Mouse (Mus musculus): ENCODE measurements around the gene Lsm12. TPM values are rescaled to one million over a fixed set of nuclear protein-coding genes. Genes with fewer than 3 reads are reported as not detected.

The Lsm12 gene
- polyA plus RNA-seq, 1 experiment from 2014 or later: 78.7 TPM

DNA sequence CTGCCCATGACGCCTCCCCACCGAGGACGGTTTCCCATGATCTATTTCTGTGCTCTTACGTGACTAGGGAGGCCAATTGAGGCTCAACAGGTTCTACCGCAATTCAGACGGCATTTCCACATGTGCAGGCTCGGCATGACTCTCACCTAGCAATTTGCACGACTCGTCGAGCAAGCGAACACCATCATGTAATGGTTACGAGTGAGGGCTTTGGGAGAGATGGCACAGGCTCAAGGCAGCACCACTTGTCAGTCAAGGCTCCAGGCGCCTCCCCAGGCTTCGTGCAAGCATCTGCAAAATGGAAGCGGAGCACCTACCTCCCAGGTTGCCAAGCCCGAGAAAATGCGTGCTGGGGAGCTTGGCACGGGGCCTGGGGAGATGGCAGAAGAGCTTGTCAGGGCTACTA lies 26.8 kb upstream of the Lsm12 start:
- ATAC-seq (replicated peaks; ENCODE audit: low FRiP score) (no peak), DNase-seq (ENCODE audit: low spot score) (peak; percentile 50)
- no peak overlapping the region for H3K9ac ChIP-seq (ENCODE audit: low read length)
- no peak overlapping the region for H3K27ac ChIP-seq (ENCODE audit: low read depth, low read length)
- WGBS: 82% methylated on average over 18 of the region's 18 CpGs
- H3K4me2 ChIP-seq (ENCODE audit: low read depth, low read length, severe bottlenecking): no peak overlapping the region
- peaks cover 12% of the 10 kb centered on the region; the same call in 1 of the 2 replicates for H3K4me1 ChIP-seq (replicated peaks; ENCODE audit: control insufficient read depth, insufficient read depth, low read length)
- no peaks in the 10 kb centered on the region for H3K9me3 ChIP-seq (ENCODE audit: control insufficient read depth, low read length)
- H3K36me3 ChIP-seq (ENCODE audit: control insufficient read depth, insufficient read depth, low read length): no peaks in the 10 kb centered on the region
- no peak overlapping the region for H3K4me3 ChIP-seq (ENCODE audit: low read depth, low read length)
- no peaks in the 10 kb centered on the region for H3K27me3 ChIP-seq (ENCODE audit: control insufficient read depth, insufficient read depth, low read length)

DNA sequence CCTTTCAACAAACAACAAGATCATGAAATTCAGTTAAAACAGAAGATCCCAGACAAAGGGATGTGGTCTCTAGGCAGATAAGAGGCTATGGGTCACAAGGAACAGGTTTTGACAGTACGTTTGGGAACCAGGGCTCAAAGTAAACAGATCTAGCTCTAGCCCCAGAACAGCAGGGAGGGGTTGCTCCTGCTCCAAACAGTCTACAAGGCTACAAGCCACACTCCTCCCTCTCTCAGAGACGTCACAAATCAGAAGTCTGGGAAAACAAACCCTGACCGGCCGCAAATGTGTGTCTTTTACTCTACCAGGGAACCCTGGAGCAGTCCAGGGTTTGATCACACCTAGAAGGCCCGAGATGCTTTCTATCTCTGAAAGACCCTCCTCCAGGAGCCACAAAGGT lies 25.9 kb upstream of the Lsm12 start:
- no peak for ATAC-seq (replicated peaks; ENCODE audit: low FRiP score)
- H3K9me3 ChIP-seq (ENCODE audit: control insufficient read depth, low read length): no peaks in the 10 kb centered on the region
- no peak overlapping the region for H3K9ac ChIP-seq (ENCODE audit: low read length)
- H3K36me3 ChIP-seq (ENCODE audit: control insufficient read depth, insufficient read depth, low read length): no peaks in the 10 kb centered on the region; the same call in 1 of the 2 replicates
- peak; percentile 36 for DNase-seq (ENCODE audit: low spot score)
- H3K4me2 ChIP-seq (ENCODE audit: low read depth, low read length, severe bottlenecking): no peak overlapping the region
- peaks cover 12% of the 10 kb centered on the region; the same call in 1 of the 2 replicates for H3K4me1 ChIP-seq (replicated peaks; ENCODE audit: control insufficient read depth, insufficient read depth, low read length)
- no peaks in the 10 kb centered on the region for H3K27me3 ChIP-seq (ENCODE audit: control insufficient read depth, insufficient read depth, low read length)
- 71% methylated on average over 5 of the region's 5 CpGs for WGBS
- no peak overlapping the region for H3K4me3 ChIP-seq (ENCODE audit: low read depth, low read length)
- no peak overlapping the region for H3K27ac ChIP-seq (ENCODE audit: low read depth, low read length)

DNA sequence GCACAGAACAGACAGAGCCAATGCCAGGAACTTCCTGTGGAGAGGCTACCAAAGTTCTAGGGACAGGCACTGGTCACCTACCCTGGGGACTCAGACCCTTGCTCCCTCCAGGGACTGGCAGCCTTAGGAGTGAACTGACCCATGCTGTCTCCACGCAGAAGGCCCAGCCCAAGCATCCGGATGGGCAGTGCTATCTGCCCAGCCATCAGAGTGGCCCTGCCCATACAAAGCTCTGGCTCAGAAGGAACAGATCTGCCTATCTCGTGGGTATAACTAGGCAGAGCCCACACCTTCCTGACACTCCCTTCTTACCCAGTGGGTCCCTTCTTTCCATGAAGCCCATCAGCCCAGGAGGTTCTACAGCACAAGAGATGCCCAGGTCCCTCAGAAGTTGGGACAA lies 25.1 kb upstream of the Lsm12 start:
- Histone ChIP-seq H3K27ac (ENCODE audit: low read depth, low read length) (no peak overlapping the region), H3K9ac (ENCODE audit: low read length) (no peak overlapping the region), H3K4me1 (replicated peaks; ENCODE audit: control insufficient read depth, insufficient read depth, low read length) (peaks cover 12% of the 10 kb centered on the region; the same call in 1 of the 2 replicates)

DNA sequence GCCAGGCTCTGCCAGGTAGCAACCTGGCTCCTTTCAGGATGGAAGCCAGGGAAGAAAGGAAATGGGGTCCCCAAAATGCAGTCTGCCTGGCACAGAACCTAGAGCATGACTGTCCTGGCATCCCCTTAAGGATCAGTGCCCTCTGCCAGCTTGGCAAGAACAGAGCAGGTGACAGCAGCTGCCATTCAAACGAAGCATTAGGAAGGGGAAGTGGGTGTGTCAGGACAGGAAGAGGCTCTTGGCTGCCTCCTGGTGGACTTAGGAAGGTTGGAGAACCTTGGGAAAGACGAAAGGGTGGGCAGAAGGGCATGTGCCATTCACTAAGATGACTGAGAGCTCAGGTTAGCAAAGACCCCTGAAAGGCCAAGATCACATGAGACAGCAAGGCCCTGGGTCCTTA lies 24.6 kb upstream of the Lsm12 start:
- H3K9me3 ChIP-seq (ENCODE audit: control insufficient read depth, low read length): no peaks in the 10 kb centered on the region
- 14% methylated on average over 2 of the region's 2 CpGs for WGBS
- no peaks in the 10 kb centered on the region for H3K27me3 ChIP-seq (ENCODE audit: control insufficient read depth, insufficient read depth, low read length)
- H3K4me1 ChIP-seq (replicated peaks; ENCODE audit: control insufficient read depth, insufficient read depth, low read length): peaks cover 12% of the 10 kb centered on the region; the same call in 1 of the 2 replicates
- no peak for ATAC-seq (replicated peaks; ENCODE audit: low FRiP score)
- no peak overlapping the region for H3K4me2 ChIP-seq (ENCODE audit: low read depth, low read length, severe bottlenecking)
- DNase-seq (ENCODE audit: low spot score): peak; percentile 52
- no peaks in the 10 kb centered on the region; the same call in 1 of the 2 replicates for H3K36me3 ChIP-seq (ENCODE audit: control insufficient read depth, insufficient read depth, low read length)
- H3K27ac ChIP-seq (ENCODE audit: low read depth, low read length): no peak overlapping the region
- no peak overlapping the region for H3K4me3 ChIP-seq (ENCODE audit: low read depth, low read length)
- no peak overlapping the region for H3K9ac ChIP-seq (ENCODE audit: low read length)

More for the DNA sequence above, 25.1 kb upstream of the Lsm12 start:
- no peaks in the 10 kb centered on the region for H3K9me3 ChIP-seq (ENCODE audit: control insufficient read depth, low read length)
- H3K4me2 ChIP-seq (ENCODE audit: low read depth, low read length, severe bottlenecking): no peak overlapping the region
- 77% methylated on average over 3 of the region's 3 CpGs for WGBS
- ATAC-seq (replicated peaks; ENCODE audit: low FRiP score): no peak
- H3K36me3 ChIP-seq (ENCODE audit: control insufficient read depth, insufficient read depth, low read length): no peaks in the 10 kb centered on the region; the same call in 1 of the 2 replicates
- no peak overlapping the region for H3K4me3 ChIP-seq (ENCODE audit: low read depth, low read length)
- peak; percentile 41 for DNase-seq (ENCODE audit: low spot score)
- no peaks in the 10 kb centered on the region for H3K27me3 ChIP-seq (ENCODE audit: control insufficient read depth, insufficient read depth, low read length)

DNA sequence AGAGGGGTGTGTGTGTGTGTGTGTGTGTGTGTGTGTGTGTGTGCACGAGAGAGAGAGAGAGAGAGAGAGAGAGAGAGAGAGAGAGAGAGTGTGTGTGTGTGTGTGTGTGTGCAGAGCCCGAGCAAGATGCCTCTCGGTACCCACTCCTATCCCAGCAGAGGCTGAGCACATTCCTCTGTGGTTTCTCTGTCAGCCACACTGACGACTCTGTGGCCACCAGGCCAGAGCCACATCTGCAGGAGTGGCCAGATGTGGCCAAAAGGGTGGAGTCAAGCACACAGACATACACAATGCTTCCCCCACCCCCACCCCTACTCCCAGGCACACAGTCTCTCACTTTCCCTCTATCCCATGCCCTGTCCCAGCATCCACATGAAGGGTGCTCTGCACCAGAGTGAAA lies 23.8 kb upstream of the Lsm12 start:
- H3K4me2 ChIP-seq (ENCODE audit: low read depth, low read length, severe bottlenecking): no peak overlapping the region
- H3K9me3 ChIP-seq (ENCODE audit: control insufficient read depth, low read length): no peaks in the 10 kb centered on the region
- H3K27ac ChIP-seq (ENCODE audit: low read depth, low read length): no peak overlapping the region
- H3K4me3 ChIP-seq (ENCODE audit: low read depth, low read length): no peak overlapping the region
- DNase-seq (ENCODE audit: low spot score) (no peak), ATAC-seq (replicated peaks; ENCODE audit: low FRiP score) (no peak)
- H3K4me1 ChIP-seq (replicated peaks; ENCODE audit: control insufficient read depth, insufficient read depth, low read length): peaks cover 12% of the 10 kb centered on the region; the same call in 1 of the 2 replicates
- no peak overlapping the region for H3K9ac ChIP-seq (ENCODE audit: low read length)
- whole genome bisulfite sequencing: 46% methylated on average over 3 of the region's 4 CpGs
- no peaks in the 10 kb centered on the region for H3K27me3 ChIP-seq (ENCODE audit: control insufficient read depth, insufficient read depth, low read length)
- no peaks in the 10 kb centered on the region; the same call in 1 of the 2 replicates for H3K36me3 ChIP-seq (ENCODE audit: control insufficient read depth, insufficient read depth, low read length)

DNA sequence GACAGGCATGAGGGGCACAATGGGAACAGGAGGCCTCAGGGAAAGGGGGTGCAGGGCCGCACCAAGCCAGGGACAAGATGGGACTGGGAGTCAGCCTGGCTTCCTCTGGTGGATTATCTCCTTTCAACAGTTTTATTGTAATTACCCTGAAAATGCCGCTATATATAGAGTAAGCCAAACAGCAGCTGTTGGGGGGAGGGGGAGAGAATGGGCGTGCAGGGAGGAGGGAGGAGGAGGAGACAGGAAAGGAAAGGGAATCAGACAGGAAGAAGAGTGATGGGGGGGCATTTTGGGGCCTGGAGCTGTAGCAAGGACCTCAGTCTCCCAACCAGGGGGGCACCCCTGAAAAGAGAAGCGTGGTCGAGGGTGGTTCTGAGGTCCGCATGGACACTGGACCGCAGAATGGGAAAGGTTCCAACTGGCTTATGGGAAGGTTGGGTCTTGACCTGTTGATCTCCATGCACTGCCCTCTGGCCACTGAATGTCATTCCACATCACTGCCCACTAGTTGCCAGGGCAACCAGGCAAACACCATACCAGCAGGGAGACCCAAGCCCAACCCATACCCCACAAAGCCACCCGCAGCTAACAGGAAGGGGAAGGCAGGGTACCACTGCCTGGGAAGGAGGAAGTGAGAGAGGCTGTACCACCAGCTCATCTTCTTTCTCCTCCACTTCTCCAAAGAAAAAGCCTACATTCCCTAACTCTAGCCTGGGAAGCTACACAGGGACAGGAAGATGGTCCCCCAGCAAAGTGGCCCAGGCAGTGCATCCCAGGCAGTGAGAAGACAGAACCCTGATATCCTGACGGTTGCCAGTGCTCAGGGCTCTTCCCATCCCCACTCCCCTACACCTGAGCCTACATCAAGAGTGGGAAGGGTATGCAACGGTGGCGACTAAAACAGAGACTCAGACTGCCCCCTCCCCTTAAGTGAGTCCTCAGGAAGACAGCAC lies 23.0 kb upstream of the Lsm12 start:
- WGBS: 35% methylated on average over 11 of the region's 11 CpGs
- H3K4me1 ChIP-seq (replicated peaks; ENCODE audit: control insufficient read depth, insufficient read depth, low read length): peaks cover 12% of the 10 kb centered on the region; the same call in 1 of the 2 replicates
- H3K36me3 ChIP-seq (ENCODE audit: control insufficient read depth, insufficient read depth, low read length): no peaks in the 10 kb centered on the region; the same call in 1 of the 2 replicates
- ATAC-seq (replicated peaks; ENCODE audit: low FRiP score): no peak
- no peaks in the 10 kb centered on the region for H3K9me3 ChIP-seq (ENCODE audit: control insufficient read depth, low read length)
- no peak overlapping the region for H3K4me2 ChIP-seq (ENCODE audit: low read depth, low read length, severe bottlenecking)
- DNase-seq (ENCODE audit: low spot score): no peak
- H3K4me3 ChIP-seq (ENCODE audit: low read depth, low read length): no peak overlapping the region
- H3K27me3 ChIP-seq (ENCODE audit: control insufficient read depth, insufficient read depth, low read length): no peaks in the 10 kb centered on the region
- no peak overlapping the region; the same call in 1 of the 2 replicates for H3K9ac ChIP-seq (ENCODE audit: low read length)
- no peak overlapping the region for H3K27ac ChIP-seq (ENCODE audit: low read depth, low read length)

DNA sequence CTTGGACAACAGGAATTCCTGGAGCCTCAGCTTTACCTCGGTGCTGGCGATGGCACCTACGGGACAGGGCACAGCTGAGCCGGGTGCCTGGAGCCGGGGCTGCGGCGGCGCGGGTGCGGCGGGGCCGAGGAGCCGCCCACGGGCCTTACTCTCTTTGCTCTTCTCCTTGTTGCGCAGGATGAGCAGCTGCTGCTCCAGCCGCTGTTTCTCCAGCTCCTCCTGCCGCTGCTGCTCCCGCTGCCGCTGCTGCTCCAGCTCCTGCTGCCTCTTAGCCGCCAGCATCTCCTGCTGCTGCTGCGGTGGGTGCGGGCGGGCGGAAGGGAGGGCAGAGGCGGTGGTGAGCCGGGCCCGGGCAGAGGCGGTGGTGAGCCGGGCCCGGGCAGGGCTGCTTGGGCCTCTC lies 21.4 kb upstream of the Lsm12 start:
- Histone ChIP-seq H3K27me3 (ENCODE audit: control insufficient read depth, insufficient read depth, low read length) (no peaks in the 10 kb centered on the region), H3K4me1 (replicated peaks; ENCODE audit: control insufficient read depth, insufficient read depth, low read length) (peaks cover 11% of the 10 kb centered on the region; the same call in 1 of the 2 replicates), H3K9me3 (ENCODE audit: control insufficient read depth, low read length) (no peaks in the 10 kb centered on the region), H3K9ac (ENCODE audit: low read length) (no peak overlapping the region), H3K4me2 (ENCODE audit: low read depth, low read length, severe bottlenecking) (no peak overlapping the region), H3K27ac (ENCODE audit: low read depth, low read length) (no peak overlapping the region), H3K36me3 (ENCODE audit: control insufficient read depth, insufficient read depth, low read length) (no peaks in the 10 kb centered on the region; the same call in 1 of the 2 replicates), H3K4me3 (ENCODE audit: low read depth, low read length) (no peak overlapping the region)
- DNase-seq (ENCODE audit: low spot score) (peak; percentile 46), ATAC-seq (replicated peaks; ENCODE audit: low FRiP score) (no peak)
- WGBS: 66% methylated on average over 30 of the region's 30 CpGs

DNA sequence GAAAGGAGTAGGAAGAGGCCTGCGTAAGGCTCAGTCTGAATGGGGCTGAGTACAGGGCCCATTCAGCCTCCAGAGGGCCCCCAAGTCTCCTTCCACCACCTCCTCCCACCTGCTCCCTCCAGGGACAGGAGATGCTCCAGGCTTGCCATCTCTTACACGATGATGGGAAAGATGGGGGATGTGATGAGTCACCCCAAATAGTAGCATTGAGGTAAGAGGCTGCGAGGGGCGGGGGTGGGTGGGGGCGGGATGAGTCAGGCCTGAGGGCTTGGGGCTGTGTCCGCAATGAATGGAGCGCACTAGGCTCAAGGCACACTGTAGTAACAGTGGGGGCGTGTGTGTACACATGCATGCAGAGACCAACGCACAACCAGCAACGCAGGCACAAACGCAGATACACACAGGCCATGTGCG lies 16.3 kb upstream of the Lsm12 start:
- H3K4me3 ChIP-seq (ENCODE audit: low read depth, low read length): no peak overlapping the region
- H3K36me3 ChIP-seq (ENCODE audit: control insufficient read depth, insufficient read depth, low read length): no peaks in the 10 kb centered on the region; the same call in 1 of the 2 replicates
- no peak overlapping the region for H3K27ac ChIP-seq (ENCODE audit: low read depth, low read length)

More for the DNA sequence above, 16.3 kb upstream of the Lsm12 start:
- no peak for DNase-seq (ENCODE audit: low spot score)
- WGBS: 84% methylated on average over 12 of the region's 12 CpGs
- no peaks in the 10 kb centered on the region for H3K27me3 ChIP-seq (ENCODE audit: control insufficient read depth, insufficient read depth, low read length)
- no peaks in the 10 kb centered on the region for H3K4me1 ChIP-seq (replicated peaks; ENCODE audit: control insufficient read depth, insufficient read depth, low read length)
- no peak for ATAC-seq (replicated peaks; ENCODE audit: low FRiP score)
- no peaks in the 10 kb centered on the region for H3K9me3 ChIP-seq (ENCODE audit: control insufficient read depth, low read length)
- no peak overlapping the region for H3K4me2 ChIP-seq (ENCODE audit: low read depth, low read length, severe bottlenecking)
- no peak overlapping the region for H3K9ac ChIP-seq (ENCODE audit: low read length)

Data from forebrain, embryonic 11.5 days (tissue).